Mouse (Mus musculus): ENCODE results near the gene Rnf19b.

DNA sequence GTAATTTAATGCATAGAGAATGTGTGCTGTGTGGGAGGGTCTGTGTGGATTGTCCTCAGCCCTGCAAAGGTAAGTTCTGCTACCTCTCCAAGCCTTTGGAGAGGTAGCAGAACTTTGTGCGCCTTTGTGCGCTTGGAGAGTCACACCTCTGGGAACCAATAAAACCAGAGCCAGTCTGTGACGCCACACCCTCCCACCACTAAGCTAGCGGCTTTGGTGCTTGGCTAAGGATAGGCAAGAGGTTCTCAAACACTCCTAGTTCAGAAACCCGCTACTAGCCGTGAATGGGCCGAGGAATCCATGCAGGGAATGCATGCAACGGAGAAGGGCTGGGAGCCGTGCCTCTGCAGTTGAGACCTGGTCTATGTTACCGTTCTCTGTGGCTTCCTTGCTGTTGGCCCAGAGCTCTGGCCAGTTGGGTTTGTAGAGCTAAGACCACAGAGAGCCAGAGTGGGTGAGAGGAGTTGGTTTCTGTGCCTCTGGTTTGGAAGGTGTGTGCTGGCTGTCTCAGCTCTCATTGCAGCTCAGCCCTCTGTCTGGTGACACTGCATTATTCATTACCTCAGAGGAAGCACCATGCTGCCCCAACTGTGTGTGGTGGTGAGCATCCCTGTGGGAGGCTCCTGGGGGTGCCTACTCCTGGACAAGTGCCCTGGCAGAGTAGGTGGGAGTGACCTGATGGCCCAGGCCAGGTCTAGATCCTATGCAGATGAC is 44.8 kb upstream of the Rnf19b start:
- TF ChIP-seq CTCF (IDR thresholded peaks at IDR 0.05; ENCODE audit: low read depth, low read length): no peak
- TF ChIP-seq POLR2AphosphoS5 (IDR thresholded peaks at IDR 0.05; ENCODE audit: insufficient replicate concordance, low read depth, low read length): no peak
- TF ChIP-seq GATA1 (IDR thresholded peaks at IDR 0.05; ENCODE audit: borderline replicate concordance, low read length): no peak
- no peak for TF ChIP-seq GATA2 (IDR thresholded peaks at IDR 0.05; ENCODE audit: borderline replicate concordance, low read depth, low read length)
- no peak for TF ChIP-seq TAL1 (conservative IDR thresholded peaks at IDR 0.05; ENCODE audit: low read depth, low read length)
